Mouse (Mus musculus) embryonic fibroblast, embryonic 13.5 days (primary cell): ENCODE measurements at regions not wholly inside any gene's neighbourhood (a gene's known extent, or its start where the extent isn't known, plus 50 kb on each side); places are given as distances from the start of the nearest gene placed in this dataset.

Experiments
- H3K27ac ChIP-seq: 2 replicates; pipeline ENCODE4 v1.5.1; 2012; ENCODE audit warnings: low read length, control low read depth, inconsistent platforms; ENCODE audit not compliant: insufficient read depth
- H3K4me1 ChIP-seq: 2 replicates; pipeline ENCODE4 v1.6.1; 2011; ENCODE audit warnings: low read length; ENCODE audit not compliant: control insufficient read depth, insufficient read depth
- H3K4me3 ChIP-seq: 2 replicates; pipeline ENCODE4 v1.5.1; 2011; ENCODE audit warnings: mild to moderate bottlenecking, control low read depth, low read length; ENCODE audit not compliant: insufficient read depth
- CTCF ChIP-seq: IDR thresholded peaks from 2 replicates; pipeline ENCODE4 v1.5.1; 2011; ENCODE audit warnings: mild to moderate bottlenecking, control low read depth, low read length, moderate library complexity, borderline replicate concordance; ENCODE audit not compliant: insufficient read depth
- POLR2A ChIP-seq: IDR thresholded peaks from 2 replicates; pipeline ENCODE4 v1.6.1; 2011; ENCODE audit warnings: low read depth, mild to moderate bottlenecking, control low read depth, low read length, moderate library complexity

DNA sequence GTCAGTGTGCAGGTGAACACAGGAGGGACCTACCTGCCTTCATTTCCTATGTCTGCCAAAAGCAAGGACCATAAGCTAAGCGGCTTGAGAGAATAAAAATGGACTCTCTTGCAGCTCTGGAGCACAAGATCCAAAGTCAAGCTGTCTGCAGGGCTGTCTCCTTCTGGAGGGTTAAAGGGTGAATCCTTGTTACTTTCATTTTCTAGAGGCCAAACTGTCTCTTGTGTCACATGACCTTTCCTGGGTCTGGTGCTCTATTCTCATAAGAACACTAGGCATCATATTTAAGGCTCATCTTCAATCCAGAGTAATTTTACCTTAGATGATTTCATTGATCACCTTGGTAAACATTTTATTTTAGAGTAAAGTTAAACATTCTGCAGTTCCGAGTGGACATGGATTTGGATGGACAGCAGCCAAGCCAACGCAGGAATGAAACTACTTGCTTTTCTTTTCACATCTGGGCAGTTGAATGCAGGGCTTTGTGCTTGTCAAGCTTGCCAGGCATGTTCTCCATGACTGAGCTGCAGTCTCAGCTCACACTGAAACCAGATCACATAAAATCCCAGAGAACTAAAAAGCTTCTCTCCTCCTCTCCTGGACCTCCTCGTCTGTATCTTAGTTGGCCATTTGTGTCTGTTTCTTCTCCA is 180.8 kb downstream of the Cd83 start:
- Histone ChIP-seq H3K4me1 (no peaks in the 10 kb centered on the region), H3K27ac (no peak overlapping the region), H3K4me3 (no peak overlapping the region)
- TF ChIP-seq POLR2A (no peak), CTCF (no peak)

DNA sequence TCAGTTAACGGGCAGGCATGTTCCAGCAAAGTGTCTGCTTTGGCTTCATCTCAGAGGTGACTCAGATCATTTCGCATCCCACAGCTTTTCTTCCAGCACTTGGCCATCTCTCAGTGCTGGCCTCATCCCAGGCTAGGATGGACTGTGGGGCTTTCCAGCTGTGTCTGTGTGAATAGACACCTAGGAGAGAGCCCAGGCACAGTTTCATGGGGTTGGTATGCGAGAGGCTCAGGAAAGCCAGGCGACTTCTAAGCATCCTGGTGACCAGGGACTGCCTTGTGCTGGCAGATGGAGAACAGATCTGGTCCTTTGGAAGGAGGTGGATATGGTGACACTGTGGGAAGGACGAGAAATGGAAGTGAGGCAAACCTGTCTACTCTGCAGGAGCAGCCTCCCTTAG is 182.9 kb downstream of the Cd83 start:
- H3K4me3 ChIP-seq = no peak overlapping the region
- TF ChIP-seq CTCF = no peak
- TF ChIP-seq POLR2A = no peak
- no peak overlapping the region for H3K27ac ChIP-seq

DNA sequence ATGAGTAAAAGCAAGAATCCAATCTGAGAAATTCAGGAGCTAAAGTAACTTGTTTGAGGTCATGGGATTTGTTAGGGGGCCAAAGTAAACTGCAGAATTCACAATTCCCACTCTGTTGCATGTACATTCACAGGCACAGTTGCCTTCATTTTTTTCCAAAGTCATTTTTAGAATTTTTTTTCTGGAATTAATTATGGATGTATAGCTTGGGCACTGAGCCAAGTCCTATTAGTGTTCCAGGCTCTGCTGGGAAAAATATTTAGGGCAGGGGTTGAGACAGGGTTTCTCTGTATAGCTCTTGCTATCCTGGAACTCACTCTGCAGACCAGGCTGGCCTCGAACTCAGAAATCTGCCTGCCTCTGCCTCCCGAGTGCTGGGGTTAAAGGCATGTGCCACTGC is 188.3 kb downstream of the Cd83 start:
- TF ChIP-seq POLR2A = no peak
- TF ChIP-seq CTCF = no peak
- Histone ChIP-seq H3K4me1 (no peaks in the 10 kb centered on the region), H3K4me3 (no peak overlapping the region), H3K27ac (no peak overlapping the region)

More for the DNA sequence above, 182.9 kb downstream of the Cd83 start:
- H3K4me1 ChIP-seq = no peaks in the 10 kb centered on the region

DNA sequence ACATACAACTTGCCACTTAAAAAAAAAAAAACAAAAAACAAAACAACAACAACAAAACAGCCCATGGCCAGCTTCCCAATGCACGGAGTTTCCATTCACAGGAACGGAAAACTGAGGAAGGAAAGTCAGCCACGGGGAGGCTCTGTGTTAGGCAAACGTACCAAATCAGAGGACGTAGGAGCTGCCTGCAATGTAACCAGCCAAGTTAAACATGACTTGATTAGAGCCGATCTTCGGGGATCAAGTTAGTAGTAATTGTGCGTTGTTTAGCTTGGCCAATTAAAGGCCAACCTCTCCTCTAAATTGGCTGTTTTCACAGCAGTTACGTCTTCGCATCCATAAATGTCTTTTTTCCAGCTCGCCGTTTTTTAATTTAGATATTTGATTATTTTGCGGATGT is 190.7 kb downstream of the Cd83 start:
- H3K4me1 ChIP-seq = no peaks in the 10 kb centered on the region
- TF ChIP-seq CTCF = no peak
- TF ChIP-seq POLR2A = no peak
- no peak overlapping the region for H3K27ac ChIP-seq
- H3K4me3 ChIP-seq = no peak overlapping the region

DNA sequence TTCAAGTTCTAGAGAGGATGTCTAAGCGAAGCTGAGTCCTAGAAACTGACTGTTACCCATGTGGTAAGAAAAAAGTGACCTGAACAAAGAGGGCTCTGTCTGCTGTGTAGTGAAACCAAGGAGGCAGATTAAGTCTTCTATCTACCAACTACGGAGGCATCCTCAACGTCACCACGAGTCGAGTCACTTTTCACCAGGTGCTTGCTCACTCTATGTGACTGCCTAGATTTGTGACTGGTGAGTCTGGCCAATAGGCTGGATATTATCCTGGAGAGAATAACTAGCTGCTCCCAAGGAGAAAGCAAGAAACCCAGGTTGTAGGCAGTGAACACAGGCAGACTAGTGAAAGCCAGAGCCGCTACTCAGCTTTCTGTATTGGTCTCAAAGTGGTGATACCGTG is 191.2 kb downstream of the Cd83 start:
- TF ChIP-seq CTCF = no peak
- TF ChIP-seq POLR2A = no peak
- Histone ChIP-seq H3K27ac (no peak overlapping the region), H3K4me1 (no peaks in the 10 kb centered on the region), H3K4me3 (no peak overlapping the region)

DNA sequence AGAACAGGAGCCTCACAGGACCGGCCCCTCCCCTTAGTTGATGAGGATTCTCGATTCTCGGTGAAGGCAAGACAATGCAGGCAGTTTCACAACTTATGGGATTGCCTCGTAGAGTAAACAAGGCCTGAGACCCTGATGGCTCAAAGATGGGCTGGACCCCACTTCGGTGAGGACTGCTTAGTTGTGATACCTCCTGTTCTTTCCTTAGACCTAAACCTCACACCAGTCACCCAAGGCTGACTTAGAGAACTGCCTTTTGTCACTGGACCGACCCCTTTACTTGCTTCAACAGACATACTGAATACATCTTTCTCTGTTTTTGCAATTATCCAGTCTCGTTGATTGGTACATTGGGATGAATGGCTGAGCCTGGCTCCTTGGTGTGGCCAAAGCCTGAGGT is 192.1 kb downstream of the Cd83 start:
- no peaks in the 10 kb centered on the region for H3K4me1 ChIP-seq
- H3K4me3 ChIP-seq = no peak overlapping the region
- no peak for TF ChIP-seq POLR2A
- TF ChIP-seq CTCF = no peak
- no peak overlapping the region for H3K27ac ChIP-seq

DNA sequence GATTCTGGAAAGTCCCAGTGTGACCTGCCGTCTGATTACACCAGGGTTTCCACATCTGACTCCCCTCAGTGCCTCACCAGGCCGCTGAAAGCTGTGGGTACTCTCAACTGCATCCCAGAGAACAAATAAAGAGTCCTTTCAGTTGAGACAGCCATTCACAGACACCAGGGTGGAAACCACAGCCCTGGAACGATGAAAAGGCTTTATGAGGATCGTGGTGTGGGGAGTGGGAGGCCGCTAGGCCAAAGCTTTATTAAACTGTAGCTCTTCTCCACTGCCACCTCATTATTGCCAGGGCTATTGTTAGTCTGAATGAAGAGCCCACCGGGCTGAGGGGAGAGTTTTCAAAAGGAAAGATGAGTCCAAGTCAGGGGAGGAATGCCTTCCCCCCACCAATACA is 202.8 kb downstream of the Cd83 start:
- Histone ChIP-seq H3K4me1 (0 out of 2 replicates have a peak, but pooled peaks cover 4% of the 10 kb centered on the region), H3K27ac (no peak overlapping the region), H3K4me3 (no peak overlapping the region)
- no peak for TF ChIP-seq CTCF
- TF ChIP-seq POLR2A = no peak

DNA sequence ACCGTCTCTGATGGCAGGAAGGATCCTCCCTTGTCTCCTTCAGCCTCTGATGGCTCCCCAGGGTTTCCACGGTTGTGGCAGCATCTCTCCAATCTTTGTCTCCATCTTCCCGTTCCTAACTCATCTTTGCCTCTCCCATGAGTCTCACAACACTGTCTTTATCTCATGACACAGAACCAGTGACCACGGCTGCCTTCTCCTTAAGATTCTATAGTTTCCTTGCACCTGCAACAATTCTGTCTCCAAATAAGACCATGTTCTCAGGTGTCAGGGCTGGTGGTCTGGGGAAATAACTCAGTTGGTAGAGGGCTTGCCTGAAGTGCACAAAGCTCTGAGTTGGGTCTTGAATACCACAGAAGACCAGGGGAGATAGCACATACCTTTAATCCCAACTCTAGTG is 203.8 kb downstream of the Cd83 start:
- H3K4me3 ChIP-seq = no peak overlapping the region
- H3K27ac ChIP-seq = no peak overlapping the region
- 0 out of 2 replicates have a peak, but pooled peaks cover 4% of the 10 kb centered on the region for H3K4me1 ChIP-seq
- TF ChIP-seq CTCF = no peak
- TF ChIP-seq POLR2A = no peak

DNA sequence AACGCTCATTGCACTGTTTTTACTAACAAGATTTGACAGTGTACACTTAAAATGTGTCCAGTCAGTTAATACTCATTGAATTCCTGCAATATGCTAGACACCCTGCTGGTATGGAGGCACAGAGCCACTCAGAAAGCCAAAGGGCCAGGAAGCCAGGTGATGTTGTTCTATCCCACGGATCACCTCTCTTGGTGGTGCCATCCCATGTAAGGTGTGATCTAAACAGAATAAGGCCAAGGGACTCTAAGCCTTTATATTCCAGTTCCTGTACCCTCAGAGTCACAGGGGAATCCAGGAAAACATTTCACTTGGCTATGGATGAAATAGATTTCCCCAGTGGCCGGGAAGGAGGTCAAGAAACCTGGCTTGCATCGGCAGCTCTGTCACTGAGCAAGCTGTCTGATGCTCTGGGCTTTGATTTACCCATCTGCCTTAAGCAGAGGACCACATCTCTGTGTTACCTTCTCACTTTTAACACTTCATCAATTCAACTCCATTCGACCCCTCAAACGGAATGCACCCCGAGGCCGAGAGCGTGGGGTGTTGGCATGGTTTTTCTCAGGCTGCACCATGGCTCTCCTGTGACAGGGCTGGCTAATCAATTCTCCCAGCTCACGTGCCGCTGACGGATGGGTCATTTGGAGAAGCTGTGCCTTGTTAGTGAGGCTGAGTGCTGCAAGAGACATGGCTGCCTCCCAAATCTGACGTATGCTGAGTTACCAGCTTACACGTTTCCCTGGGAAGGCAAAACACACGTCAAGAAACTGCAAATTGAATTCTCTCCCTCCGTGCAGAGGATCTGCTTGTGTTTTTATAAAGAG is 205.9 kb downstream of the Cd83 start:
- H3K4me1 ChIP-seq = 0 out of 2 replicates have a peak, but pooled peaks cover 4% of the 10 kb centered on the region
- TF ChIP-seq CTCF (no peak), POLR2A (no peak)
- H3K27ac ChIP-seq = no peak overlapping the region
- no peak overlapping the region for H3K4me3 ChIP-seq

DNA sequence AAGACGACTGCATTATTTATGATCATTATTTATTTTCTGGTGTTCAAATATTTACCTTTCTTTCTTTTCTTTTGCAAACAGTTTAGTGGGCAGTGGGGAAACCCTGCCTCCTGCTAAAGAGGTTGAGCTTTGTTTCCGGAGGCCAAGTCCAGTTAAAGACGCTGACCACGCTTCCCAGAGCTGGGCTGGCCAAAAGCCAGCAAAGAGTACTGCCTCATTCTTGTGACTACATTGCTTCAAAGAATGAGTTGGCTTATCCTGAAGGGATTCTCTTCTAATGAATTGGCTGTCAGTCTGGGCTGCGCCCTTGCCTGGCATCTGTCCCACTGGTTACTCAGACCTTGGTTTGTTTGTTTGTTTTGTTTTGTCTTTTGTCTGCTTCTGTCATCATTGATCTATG is 207.2 kb downstream of the Cd83 start:
- no peak overlapping the region for H3K4me3 ChIP-seq
- H3K4me1 ChIP-seq = 0 out of 2 replicates have a peak, but pooled peaks cover 4% of the 10 kb centered on the region
- no peak for TF ChIP-seq CTCF
- no peak for TF ChIP-seq POLR2A
- H3K27ac ChIP-seq = no peak overlapping the region
